Mouse (Mus musculus) testis, adult 2 months (tissue): Measurements from ENCODE around the gene Coro1a. TPM values are rescaled to one million over a fixed set of nuclear protein-coding genes. Genes with fewer than 3 reads are reported as not detected.

Experiments
- H3K27ac ChIP-seq: fragments of 200-500 bp; 2 replicates; pipeline ENCODE4 v1.5.1; 2012; ENCODE audit warnings: low read depth, low read length; ENCODE audit not compliant: control insufficient read depth, insufficient read depth
- H3K27me3 ChIP-seq: fragments of 200-500 bp; 2 replicates; pipeline ENCODE4 v1.6.1; 2012; ENCODE audit warnings: mild to moderate bottlenecking, low read length, moderate library complexity; ENCODE audit not compliant: control insufficient read depth, insufficient read depth
- H3K36me3 ChIP-seq: fragments of 200-500 bp; 2 replicates; pipeline ENCODE4 v1.6.1; 2012; ENCODE audit warnings: mild to moderate bottlenecking, low read length; ENCODE audit not compliant: control insufficient read depth, insufficient read depth
- H3K4me1 ChIP-seq: fragments of 200-500 bp; 2 replicates; pipeline ENCODE4 v1.6.1; 2012; ENCODE audit warnings: low read length; ENCODE audit not compliant: control insufficient read depth, insufficient read depth
- H3K4me3 ChIP-seq: fragments of 200-500 bp; 2 replicates; pipeline ENCODE4 v1.5.1; 2012; ENCODE audit warnings: low read depth, mild to moderate bottlenecking, low read length, moderate library complexity, mixed read lengths; ENCODE audit not compliant: control insufficient read depth
- CTCF ChIP-seq: fragments of 200-500 bp; IDR thresholded peaks from 2 replicates; pipeline ENCODE4 v1.5.1; 2012; ENCODE audit warnings: low read depth, mild to moderate bottlenecking, inconsistent platforms, low read length, moderate library complexity; ENCODE audit not compliant: control insufficient read depth, insufficient read depth, insufficient replicate concordance
- POLR2A ChIP-seq: fragments of 200-500 bp; IDR thresholded peaks from 2 replicates; pipeline ENCODE4 v1.6.1; 2012; ENCODE audit warnings: low read depth, mild to moderate bottlenecking, inconsistent platforms, low read length, moderate library complexity; ENCODE audit not compliant: control insufficient read depth
- polyA plus RNA-seq: library from polyadenylated mRNA; depleted of rRNA; stranded (reverse); fragments of >200 nt; gene quantifications from 2 replicates; pipeline ENCODE4 v1.2.3, GENCODE M21; 2012

The Coro1a gene
- polyA plus RNA-seq, 1 experiment, result 2.6 TPM

GRCm38 (mm10) chr7:126670152-126670551 is 37.4 kb downstream of the Coro1a start:
- H3K36me3 ChIP-seq, result no peaks in the 10 kb centered on the region
- no peaks in the 10 kb centered on the region for H3K27me3 ChIP-seq
- no peak overlapping the region for H3K27ac ChIP-seq
- no peaks in the 10 kb centered on the region for H3K4me1 ChIP-seq
- H3K4me3 ChIP-seq, result no peak overlapping the region
- TF ChIP-seq CTCF (no peak), POLR2A (no peak)

- H3K27ac ChIP-seq, result no peak overlapping the region
- no peak for TF ChIP-seq CTCF
- TF ChIP-seq POLR2A, result no peak
- H3K4me3 ChIP-seq, result no peak overlapping the region
- no peaks in the 10 kb centered on the region for H3K36me3 ChIP-seq
- H3K4me1 ChIP-seq, result no peaks in the 10 kb centered on the region
- H3K27me3 ChIP-seq, result no peaks in the 10 kb centered on the region
Measured at GRCm38 (mm10) chr7:126668452-126668851, 39.1 kb downstream of the Coro1a start.

GRCm38 (mm10) chr7:126667495-126668090 is 40.0 kb downstream of the Coro1a start:
- Histone ChIP-seq H3K27ac (no peak overlapping the region), H3K36me3 (no peaks in the 10 kb centered on the region), H3K4me1 (no peaks in the 10 kb centered on the region), H3K27me3 (no peaks in the 10 kb centered on the region), H3K4me3 (no peak overlapping the region)
- TF ChIP-seq POLR2A (no peak), CTCF (no peak)

GRCm38 (mm10) chr7:126665269-126665668 is 42.3 kb downstream of the Coro1a start:
- TF ChIP-seq POLR2A, result no peak
- no peak for TF ChIP-seq CTCF
- Histone ChIP-seq H3K36me3 (no peaks in the 10 kb centered on the region), H3K4me3 (no peak overlapping the region), H3K4me1 (no peaks in the 10 kb centered on the region), H3K27me3 (no peaks in the 10 kb centered on the region), H3K27ac (no peak overlapping the region)

- H3K36me3 ChIP-seq, result no peaks in the 10 kb centered on the region
Measured at GRCm38 (mm10) chr7:126663646-126664045, 43.9 kb downstream of the Coro1a start.

GRCm38 (mm10) chr7:126659771-126660170 is 47.8 kb downstream of the Coro1a start:
- no peak overlapping the region for H3K27ac ChIP-seq
- TF ChIP-seq CTCF (no peak), POLR2A (no peak)
- no peaks in the 10 kb centered on the region for H3K36me3 ChIP-seq
- H3K4me1 ChIP-seq, result no peaks in the 10 kb centered on the region
- H3K27me3 ChIP-seq, result no peaks in the 10 kb centered on the region
- no peak overlapping the region for H3K4me3 ChIP-seq

More at GRCm38 (mm10) chr7:126663646-126664045, 43.9 kb downstream of the Coro1a start:
- no peak overlapping the region for H3K27ac ChIP-seq
- no peaks in the 10 kb centered on the region for H3K4me1 ChIP-seq
- TF ChIP-seq POLR2A, result no peak
- no peaks in the 10 kb centered on the region for H3K27me3 ChIP-seq
- no peak overlapping the region for H3K4me3 ChIP-seq

- Histone ChIP-seq H3K4me1 (no peaks in the 10 kb centered on the region), H3K27ac (no peak overlapping the region), H3K27me3 (no peaks in the 10 kb centered on the region), H3K4me3 (no peak overlapping the region), H3K36me3 (no peaks in the 10 kb centered on the region)
- TF ChIP-seq CTCF, result no peak
- TF ChIP-seq POLR2A, result no peak
Measured at GRCm38 (mm10) chr7:126657522-126657921, 50.1 kb downstream of the Coro1a start.

- no peak overlapping the region for H3K27ac ChIP-seq
- no peaks in the 10 kb centered on the region for H3K36me3 ChIP-seq
- no peaks in the 10 kb centered on the region for H3K4me1 ChIP-seq
- no peak overlapping the region for H3K4me3 ChIP-seq
- TF ChIP-seq POLR2A (no peak), CTCF (no peak)
- H3K27me3 ChIP-seq, result no peaks in the 10 kb centered on the region
Measured at GRCm38 (mm10) chr7:126655695-126656094, 51.9 kb downstream of the Coro1a start.
